Mouse (Mus musculus) kidney, postnatal 10 days (tissue): Measurements from ENCODE around the gene Galnt13.
"Not testable (repeated sequence)": the region's sequence is repeated elsewhere in the genome, so short reads cannot be mapped to it uniquely, and the experiment has no call there.

Experiments
- DNase-seq: peaks from one replicate; pipeline ENCODE4 v3.0.0; 2021; ENCODE audit warnings: mixed read lengths

The Galnt13 gene

DNA sequence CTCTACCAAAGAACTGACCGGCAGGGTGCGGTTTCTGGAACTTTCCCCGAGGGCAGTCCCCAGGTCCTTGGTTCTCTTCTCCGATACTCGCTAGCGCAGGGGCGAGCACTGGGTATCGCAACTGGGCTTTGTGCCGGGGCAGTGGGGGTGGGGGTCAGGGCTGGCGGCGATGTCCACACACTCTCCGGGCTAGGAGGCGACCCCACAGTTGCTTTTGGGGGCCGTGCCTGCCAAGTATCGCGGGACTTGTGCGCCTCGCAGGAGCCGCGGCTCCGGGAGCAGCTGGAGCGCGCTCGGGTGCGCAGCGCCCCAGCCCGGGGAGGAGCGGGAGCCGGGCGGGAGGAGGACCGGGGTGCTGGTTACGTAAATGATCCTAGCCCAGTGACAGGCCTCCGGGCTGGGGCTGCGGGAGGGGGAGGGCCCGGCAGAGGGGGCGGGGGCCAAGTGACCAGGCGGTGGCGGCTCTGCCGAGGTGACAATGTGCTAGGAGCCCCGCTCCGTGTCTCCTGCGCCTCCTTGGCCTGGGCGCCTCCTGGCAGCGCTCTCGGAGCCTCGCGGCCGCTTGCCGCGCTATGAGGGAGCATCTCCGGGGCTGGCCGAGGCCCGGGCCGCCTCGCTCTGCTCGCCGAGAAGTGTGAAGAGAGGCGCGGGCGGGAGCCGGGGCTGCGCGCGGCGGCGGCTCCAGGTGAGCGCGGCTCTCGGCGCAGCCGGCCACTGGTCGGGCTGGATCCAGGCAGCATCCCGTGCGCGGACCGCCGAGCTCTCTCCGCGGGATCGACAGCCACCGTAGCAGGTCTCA, at the start of gene Galnt13:
TSS of gene Galnt13 (plus strand) at position 381 of the 799 bp plus-strand sequence.
- peak; percentile 11 for DNase-seq

DNA sequence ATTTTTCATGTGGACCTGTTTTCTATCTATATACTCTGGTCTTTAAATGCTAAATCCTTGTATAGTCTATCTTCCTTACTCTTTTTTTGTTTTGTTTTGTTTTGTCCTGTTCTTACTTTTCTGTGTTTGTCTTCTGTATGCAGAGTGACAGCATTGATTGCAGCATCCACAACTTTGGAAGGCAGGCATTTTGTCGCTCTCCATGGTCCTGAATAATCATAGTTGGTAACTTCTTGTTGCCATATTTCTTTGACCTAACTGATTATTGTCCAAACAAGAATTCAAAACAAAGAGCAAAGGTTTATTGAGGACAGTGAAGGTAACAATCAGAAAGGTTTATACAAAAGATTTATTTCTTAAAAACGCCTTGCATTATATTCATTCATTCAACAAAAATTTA, 5.1 kb upstream of the Galnt13 start:
- DNase-seq = no peak

DNA sequence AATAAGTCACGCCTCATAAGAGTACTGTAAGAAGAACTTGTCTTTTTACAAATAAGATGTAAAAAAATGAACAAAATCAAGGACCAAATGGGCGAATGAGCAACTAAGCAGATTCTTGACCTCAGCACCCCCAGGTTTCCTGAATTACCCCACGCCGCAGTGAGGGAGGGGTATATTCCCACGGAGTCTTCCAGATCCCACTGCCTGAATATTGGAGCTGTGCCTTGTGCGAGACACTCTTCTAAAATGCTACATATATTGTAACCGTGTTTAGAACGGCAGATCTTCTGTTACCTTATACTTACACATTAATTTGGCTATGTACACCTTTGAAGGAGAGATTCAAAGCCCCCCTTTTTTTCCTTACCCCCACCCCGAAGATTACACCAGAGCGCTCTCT, 737 bp upstream of the Galnt13 start:
- no peak for DNase-seq

DNA sequence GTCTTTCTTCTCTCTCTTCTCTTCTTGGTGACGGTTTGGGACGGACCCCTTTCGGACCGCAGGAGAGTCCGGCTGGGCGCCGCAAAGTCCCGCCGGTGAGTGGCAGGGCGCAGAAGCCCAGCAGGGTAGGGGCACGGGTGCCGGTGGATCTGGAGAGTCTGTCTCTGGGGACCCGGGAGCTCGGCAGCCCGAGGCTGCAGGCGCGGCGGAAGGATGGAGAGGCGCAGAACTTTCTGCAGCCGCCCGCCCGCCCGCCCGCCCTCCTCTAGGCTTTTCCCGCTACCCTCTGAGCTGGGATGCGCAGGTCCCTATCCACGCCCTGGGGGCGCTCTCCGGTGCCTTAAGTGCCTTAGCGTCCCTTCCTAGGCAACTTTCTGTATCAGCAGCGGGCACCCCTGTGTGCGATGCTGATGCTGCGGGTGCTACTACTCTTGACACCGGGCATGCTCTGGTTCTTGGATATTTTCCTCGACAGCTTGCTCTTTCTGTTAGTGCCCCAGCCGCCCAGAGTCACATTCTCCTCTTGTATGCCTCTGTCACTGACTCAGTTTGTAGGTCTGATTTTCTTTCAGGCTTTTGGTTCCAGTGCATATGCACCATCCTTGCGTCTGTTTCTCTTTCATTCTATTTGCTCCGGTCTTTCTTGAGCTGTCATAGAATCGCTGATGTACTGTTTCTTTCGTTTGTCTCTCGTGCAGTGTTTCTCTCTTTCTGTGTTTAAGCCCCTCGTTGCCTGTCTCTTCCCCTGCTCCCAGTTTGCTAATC, 801 bp downstream of the Galnt13 start:
- no peak for DNase-seq

DNA sequence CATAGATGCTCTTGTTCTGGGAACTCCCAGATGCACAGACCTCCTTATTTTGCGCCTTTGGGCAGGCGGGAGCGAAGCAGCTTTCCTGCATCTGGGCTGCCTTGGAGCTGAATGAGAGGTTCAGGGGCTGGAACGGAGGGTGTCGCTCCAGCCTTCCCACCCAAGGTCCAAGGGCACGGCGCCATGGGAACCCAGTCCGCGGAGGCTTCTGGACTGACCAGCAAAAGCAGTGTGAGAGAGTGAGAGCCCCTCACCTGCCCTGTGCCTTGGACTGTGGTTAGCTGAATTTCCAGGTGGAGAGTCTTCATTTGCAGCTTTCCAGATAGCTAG, 1.3 kb downstream of the Galnt13 start:
- no peak for DNase-seq

DNA sequence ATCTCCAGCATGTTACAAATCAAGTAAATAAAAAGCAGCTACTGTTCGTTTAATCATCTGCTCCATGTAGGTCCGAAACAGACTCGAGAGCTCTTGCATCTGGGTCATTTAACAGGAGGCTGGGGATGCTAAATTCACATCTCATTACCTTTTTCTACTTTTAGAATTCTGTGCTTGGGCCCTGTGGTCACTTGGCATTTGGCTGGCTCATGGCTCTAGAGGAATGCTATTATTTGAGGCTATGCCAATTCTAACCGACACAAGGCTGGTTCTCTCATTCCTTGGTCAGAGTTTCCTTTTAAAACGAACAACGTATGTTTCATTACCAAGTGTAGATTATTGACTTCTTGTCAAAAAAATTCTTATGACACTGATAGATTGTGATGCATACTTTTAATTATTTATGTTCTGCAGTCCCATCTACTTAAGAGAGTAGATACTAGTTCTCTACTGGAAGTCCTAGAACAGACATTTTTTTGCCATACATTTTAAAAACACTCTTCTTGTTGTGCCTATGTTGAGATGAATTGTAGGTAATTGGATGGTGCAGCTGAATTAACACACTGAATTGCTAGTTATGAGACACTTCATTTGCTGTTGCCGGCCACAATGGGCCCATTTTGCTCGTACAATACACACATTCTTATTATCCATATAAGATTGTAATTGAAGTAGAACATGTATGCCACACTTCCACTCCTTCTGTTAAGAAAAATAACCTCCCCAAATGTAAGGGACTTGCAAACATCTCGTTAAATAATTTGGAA, 6.8 kb downstream of the Galnt13 start:
- DNase-seq = no peak

DNA sequence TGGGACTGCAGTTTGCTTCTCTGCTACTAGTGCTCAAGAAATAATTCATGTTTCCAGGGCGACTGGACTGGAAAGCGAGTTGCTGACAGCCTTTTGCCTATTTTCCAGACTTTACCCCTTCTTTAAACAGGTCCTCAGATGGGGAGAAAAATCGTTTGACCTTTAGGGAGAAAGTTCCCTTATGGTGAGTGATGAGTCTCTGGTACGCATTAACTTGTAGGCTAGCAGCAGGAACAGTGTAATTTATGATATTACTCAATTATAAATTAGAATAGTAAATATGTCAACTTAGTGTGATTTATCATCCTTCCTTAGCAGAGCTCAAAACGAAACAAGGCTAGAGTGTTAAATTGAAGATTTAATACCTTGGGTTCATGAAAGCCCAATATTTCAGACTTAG, 47.3 kb downstream of the Galnt13 start:
- no peak for DNase-seq

DNA sequence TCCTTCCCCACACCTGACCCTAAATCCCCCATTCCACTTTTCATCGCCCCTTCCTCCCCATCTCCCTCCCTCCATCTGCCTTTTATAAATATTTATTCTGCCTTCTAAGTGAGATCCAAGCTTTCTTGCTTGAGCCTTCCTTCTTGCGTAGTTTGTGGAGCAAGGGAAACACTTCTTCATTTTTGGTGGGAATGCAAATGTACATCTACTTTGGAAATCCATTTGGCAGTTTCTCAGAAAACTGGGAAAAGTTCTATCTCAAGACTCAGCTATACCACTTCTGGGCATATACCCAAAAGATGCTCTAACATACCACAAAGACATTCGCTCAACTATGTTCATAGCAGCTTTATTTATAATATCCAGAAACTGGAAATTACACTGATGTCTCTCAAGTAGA, 86.9 kb downstream of the Galnt13 start:
- DNase-seq = no peak

DNA sequence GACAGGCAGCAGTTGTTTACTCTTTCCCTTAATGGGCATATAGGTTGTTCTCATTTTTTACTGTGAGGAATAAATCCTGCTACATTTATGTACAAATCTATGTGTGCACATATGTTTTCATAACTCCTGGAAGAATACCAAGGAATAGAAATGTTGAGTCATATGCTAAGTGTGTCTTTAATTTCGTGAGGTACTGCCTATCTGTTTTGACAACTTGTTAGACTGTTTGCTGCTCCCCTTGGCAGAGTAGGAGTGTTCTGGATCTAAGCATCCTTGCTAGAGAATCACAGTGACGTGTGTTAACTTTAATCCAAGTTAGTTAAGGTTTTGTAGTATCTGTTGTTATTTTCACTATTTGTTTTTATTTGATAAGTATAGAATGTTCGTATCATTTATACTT, 91.0 kb downstream of the Galnt13 start:
- no peak for DNase-seq

DNA sequence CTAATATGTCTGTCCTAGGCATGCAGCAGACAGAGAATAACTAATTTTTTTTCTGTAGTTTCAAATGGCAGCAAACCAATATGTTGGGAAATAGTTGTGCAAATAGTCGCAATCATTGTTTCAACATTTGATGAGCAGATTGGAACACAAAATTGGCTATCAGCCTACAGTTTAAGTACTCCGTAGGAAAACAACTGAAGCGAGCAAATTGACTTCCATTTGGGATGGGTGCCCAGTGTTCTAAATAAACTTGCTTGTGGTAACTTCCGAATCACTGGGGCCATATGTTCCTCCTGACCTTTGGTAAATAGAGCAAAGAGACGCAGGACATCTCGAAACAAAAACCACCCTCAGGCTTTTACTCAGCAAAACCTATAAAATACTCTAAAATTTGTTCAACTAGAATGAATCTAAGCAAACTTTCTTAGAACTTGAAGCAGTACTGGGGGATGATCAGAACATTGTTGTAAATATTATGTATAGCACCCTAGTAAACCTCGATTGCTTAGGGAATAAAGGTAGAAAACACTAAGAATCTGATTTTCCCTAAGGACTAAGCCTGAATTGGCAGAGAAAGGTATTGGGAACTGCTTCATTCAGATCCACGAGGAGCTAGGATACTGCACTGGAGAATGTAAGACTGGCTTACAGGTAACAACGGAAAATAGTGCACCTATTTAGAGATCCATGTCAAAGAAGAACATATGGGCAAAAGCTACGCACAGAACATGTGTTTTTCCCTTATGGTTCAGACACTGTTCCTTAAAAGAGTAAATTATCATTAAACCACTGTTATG, 122.4 kb downstream of the Galnt13 start:
- DNase-seq = no peak

DNA sequence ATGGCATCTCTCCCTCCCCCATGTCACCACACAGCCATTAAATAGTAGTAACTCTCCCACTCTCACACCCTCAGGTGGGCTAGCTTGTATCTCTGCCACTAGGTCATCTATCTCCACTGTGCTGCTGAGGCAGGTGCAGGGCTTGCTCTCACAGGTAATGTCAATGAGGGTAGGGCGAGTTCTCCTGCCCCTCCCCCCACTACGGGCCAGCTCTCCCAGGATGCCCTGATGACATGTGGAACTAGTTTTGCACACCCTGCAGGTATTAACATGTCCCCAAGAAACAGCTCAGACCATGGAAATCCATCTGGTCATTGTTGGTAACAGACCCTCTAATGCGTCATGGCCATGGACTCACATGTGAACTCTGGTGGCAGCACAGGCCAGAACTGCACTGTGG, 129.0 kb downstream of the Galnt13 start:
- no peak for DNase-seq

DNA sequence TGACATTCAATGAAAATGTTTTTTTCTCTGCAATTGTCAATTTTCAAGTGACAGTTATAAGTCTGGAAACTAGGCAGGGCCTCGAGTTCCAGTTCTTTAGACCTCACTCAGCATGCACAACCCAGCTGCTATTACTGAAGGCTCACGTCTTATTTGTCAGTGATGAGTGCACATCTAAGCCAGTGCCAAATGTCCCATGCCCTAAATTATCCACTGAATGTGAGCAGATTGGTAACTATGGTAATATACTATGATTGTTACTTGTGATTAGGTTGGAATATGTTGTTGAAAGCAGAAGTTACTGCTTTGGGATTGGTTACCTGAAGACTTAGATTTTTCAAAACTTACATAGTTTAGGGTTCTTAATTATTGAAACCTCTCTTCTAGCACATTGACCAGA, 131.1 kb downstream of the Galnt13 start:
- no peak for DNase-seq

DNA sequence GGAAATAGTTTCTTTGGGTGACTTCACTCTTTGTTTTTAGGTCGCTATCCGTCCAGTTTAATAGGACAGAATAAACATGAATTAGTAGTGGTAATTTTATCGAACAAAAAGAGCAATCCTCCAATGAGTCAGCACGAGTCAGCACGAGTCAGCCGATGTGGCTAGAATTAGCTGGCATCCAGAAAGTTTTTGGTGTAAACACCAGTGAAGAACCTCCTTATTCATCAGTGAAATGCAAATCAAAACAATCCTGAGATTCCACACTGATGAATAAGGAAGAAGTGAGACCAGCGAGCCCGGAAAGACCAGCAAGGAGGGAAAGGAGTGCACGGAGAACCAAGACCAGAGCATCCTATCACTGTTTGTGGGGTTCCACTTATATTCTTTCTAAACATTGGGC, 131.5 kb downstream of the Galnt13 start:
- DNase-seq = no peak

DNA sequence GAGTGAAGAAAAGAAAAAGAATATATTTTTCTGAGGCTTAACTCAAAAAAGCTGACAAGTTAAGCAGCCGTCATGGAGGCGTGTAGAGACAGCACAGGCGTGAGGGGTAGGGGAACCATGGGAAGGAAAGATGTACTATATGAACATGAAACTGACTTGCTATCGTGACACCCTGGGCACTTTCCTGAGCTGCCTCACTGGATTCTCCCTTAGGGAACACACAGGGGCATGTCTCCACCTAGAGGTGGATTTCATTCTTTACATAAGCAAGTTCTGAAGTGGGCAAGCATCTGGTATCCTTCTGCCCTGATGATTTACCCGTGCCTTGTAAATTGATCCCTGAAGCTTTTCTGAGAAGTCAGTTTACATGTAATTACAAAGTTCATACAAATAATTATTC, 277.7 kb downstream of the Galnt13 start:
- DNase-seq = not testable (repeated sequence)

DNA sequence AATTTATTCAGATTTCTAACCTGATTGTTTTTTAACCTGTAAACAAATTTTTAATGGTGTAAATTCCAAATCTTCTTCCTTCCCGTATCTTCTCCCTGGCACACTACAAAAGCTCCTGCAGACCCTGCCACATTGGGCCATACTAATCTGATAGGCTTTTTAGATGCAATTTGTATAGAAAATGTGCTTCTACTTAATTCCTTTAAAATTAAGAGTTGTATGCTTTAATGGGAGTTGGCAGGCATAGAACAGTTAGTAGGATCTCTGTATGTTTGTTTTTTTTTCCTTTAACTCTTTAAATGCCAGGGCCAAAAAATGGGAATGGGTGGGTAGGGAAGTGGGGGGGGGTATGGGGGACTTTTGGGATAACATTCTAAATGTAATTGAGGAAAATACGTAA, 315.1 kb downstream of the Galnt13 start:
- no peak for DNase-seq

DNA sequence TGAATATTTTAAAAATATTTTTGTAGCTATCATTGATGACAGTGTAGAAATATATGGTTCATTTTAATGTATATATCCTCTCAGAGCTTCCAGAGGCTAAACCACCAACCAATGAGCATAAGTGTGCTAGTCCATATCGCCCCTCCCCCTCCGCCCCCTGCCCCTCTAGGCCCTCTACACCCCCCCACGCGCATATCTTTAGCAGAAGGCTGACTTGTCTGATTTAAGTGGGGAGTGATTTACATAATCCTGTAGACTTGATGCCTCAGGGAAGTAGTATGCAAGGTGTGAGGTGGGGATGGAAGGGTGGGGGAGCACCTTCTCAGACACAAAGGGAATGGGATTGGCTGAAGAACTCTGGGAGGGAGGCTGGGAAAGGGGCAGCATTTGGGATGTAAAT, 323.7 kb downstream of the Galnt13 start:
- no peak for DNase-seq

DNA sequence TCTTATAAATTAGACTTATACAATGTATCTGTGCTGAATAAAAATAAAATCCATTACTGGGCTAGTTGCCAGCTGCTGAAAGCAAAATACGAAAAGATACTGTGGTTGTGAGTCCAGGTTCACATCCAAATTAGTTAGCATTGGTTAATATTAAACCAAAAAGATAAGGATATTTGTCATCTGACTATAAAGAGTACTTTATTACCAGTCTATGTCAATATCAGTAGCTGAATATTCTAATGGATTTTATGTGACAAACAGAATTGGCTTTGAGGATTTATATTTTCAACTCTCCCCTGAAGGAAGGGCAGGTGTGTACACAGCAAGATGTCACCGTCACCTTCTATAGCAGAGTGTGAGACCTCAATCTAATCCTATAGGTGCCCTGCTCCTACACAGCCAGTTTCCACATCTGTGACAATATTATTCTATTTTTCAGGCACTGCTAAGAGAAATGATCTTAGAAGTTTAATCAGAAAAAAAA, 342.7 kb downstream of the Galnt13 start:
- no peak for DNase-seq

DNA sequence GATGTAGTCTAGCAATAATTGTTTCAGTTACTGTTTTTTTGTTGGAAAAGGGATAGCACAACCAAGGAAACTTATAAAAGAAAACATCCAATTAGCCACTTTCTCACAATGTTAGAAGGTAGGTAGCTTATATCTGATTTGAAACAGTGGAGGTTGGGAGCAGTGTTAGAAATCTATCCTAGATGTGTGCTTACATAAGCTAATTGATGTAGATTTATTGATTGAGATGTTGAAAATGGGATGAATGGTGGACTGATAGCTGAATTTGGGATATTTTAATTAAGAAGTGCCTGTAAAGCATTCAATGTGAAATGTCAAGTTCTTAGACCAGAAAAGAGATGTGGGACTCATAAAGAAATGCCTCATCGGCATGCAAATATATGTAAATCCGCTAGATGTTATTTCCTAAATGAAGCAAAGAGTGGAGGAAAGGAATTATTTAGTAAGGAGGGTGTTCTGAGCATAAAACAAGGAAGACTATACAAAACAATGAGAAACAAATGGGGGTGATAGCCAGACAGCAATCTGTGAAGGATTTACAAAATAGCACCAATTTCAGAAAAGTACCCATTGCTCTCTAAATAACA, 377.6 kb downstream of the Galnt13 start:
- no peak for DNase-seq

DNA sequence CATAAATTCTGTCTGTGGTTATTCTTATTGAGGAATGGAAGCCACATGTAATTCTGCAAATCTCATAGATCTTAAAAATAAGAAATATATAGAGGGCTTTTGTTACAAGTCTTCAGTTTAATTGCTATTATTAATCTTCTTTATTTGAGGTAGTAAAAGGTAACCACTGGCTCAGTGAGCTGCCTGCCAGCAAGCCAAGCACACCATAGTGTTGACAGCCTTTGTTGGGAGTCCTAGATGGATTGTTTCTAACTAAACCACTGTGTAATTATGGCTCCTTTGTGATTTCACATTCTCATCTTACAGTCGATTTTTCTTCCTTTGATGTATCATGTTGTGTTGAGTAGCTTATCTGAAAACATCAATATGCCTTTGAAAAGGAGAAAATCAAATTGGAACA, 405.1 kb downstream of the Galnt13 start:
- DNase-seq = no peak

DNA sequence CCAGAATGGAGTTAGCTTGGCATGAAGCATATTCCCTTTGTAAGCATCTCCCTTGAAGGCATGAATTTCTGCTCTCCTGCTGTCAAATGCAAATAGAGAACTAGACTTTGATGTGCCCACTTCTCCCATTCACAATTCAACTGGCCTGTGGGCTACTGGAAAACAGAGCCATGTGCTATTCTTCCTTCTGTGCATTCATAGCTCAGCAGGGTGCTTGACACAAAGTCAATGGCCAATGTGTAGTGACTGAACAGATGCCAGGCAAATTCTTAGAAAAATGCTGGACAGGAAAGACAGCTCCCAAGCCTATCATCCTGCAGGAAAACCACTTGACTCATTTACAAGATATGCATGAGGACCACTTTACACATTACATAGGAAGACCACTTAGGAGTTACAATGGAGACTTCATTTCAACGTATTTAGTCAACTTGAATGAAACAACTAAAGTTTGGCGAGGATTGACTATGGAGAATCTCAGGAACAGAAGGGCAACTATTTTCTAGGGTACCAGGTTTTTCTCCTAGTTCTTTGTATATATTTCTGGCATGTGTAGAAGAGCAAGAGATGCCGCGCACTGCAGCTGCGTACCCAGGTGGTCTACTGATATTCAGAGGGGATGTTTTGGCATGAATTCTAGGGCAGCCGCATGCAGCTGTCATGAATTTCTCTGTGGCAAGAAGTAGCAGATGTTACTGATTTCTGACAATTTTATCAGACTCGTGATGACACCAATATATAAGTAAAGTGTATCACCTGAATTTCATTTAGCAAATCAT, 470.4 kb downstream of the Galnt13 start:
- DNase-seq = no peak

DNA sequence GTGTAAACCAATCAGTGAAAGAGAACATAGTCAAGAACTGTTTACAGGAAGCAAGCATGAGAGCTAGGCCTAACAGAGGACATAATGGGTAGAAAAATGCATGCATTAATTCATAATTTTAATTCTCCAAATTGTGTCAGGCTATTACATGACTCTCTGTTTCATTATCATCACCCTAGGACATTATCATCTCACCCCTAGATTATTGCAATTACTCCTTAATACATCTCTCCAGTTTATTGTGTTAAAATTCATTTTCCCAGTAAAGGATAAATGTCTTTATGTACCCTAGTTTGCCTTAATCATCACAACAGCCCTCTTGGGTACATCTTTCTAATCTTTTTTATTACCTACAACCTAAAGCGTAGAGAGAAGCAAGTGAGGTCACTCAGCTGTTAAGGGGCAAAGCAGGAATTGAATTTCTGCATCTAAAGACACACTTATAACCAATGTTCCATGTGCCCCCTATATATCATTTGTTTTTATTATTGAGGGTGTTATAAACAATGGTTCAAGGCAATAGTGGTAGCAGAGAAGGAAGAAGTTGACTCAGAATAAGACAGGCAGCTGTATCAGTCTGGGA, 479.1 kb downstream of the Galnt13 start:
- no peak for DNase-seq
